Mouse (Mus musculus) macrophage (primary cell): ENCODE data around the gene Smarcd2. TPM values are rescaled to one million over a fixed set of nuclear protein-coding genes. Genes with fewer than 3 reads are reported as not detected.

Source experiments
- H3K27ac ChIP-seq: fragments of 350-480 bp; formaldehyde crosslinking; 2 replicates; pipeline ENCODE4 v1.9.0; 2021
- H3K36me3 ChIP-seq: fragments of 350-480 bp; formaldehyde crosslinking; 2 replicates; pipeline ENCODE4 v1.9.0; 2021; ENCODE audit errors: inconsistent target
- H3K4me3 ChIP-seq: fragments of 350-480 bp; formaldehyde crosslinking; 2 replicates; pipeline ENCODE4 v1.9.0; 2021; ENCODE audit errors: inconsistent target
- H3K79me2 ChIP-seq: fragments of 350-480 bp; formaldehyde crosslinking; 2 replicates; pipeline ENCODE4 v1.9.0; 2021; ENCODE audit errors: inconsistent target
- WGBS: methylation state at CpG from one replicate; pipeline ENCODE4 v1.1.7; 2026; ENCODE audit warnings: inconsistent platforms; ENCODE audit not compliant: missing documents; 5-methylcytosine and 5-hydroxymethylcytosine counted together
- polyA plus RNA-seq: library from polyadenylated mRNA; stranded (reverse); fragments of 250-400 nt; gene quantifications from 3 replicates; pipeline ENCODE4 v1.2.4, GENCODE M21; 2018; ENCODE audit warnings: inconsistent platforms

Smarcd2 gene
- polyA plus RNA-seq, 1 experiment from 2014 or later: 59.1 TPM

GRCm38 (mm10) chr11:106291861-106292260 is 19.1 kb upstream of the Smarcd2 start:
- no peak overlapping the region for H3K4me3 ChIP-seq
- WGBS: 98% methylated on average over 2 of the region's 2 CpGs

DNA sequence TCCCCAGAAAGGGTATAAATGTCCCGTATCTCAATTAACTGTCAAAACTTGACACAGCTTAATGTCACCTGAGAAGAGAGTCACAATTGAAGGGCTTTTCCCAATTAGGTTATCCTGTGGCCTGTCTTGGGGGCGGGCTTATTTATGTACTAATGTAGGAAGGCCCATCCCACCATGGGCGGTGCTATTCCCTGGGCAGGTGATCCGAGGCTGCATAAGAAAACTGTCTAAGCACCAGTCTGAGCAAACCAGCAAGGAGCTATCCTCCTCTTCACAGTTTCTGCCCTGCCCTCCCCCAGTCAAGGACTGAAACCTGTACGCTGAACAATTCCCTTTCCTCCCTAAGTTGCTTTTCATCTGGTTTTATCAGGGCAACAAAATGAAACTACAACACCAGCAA is 17.6 kb upstream of the Smarcd2 start:
- WGBS: 95% methylated on average over 5 of the region's 5 CpGs
- Histone ChIP-seq H3K79me2 (no peaks in the 10 kb centered on the region), H3K4me3 (no peak overlapping the region), H3K27ac (no peak overlapping the region), H3K36me3 (no peaks in the 10 kb centered on the region)

More at GRCm38 (mm10) chr11:106291861-106292260, 19.1 kb upstream of the Smarcd2 start:
- H3K79me2 ChIP-seq: no peaks in the 10 kb centered on the region
- no peak overlapping the region for H3K27ac ChIP-seq
- H3K36me3 ChIP-seq: no peaks in the 10 kb centered on the region

DNA sequence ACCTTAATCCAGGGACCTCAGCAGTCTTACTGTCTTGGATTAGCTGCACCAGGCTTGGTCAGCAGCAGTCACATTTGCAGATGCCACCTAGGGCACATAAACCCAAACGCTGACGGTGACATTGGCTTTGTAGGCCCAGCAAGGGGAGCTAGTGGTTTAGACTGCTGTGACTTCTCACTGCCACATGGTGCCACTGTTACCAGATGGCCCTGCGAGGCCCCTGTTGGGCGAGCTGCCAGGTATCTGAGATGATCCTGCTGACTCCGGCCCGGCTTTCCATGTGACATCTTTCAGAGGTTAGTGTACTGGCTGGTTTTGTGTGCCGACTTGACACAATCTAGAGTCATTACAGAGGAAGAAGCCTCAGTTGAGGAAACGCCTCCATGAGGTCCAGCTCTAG is 16.6 kb upstream of the Smarcd2 start:
- Histone ChIP-seq H3K79me2 (no peaks in the 10 kb centered on the region), H3K36me3 (no peaks in the 10 kb centered on the region), H3K4me3 (no peak overlapping the region), H3K27ac (no peak overlapping the region)
- WGBS: 79% methylated on average over 8 of the region's 8 CpGs

GRCm38 (mm10) chr11:106286987-106287386 is 14.2 kb upstream of the Smarcd2 start:
- Histone ChIP-seq H3K36me3 (no peaks in the 10 kb centered on the region), H3K27ac (no peak overlapping the region), H3K79me2 (no peaks in the 10 kb centered on the region), H3K4me3 (no peak overlapping the region)
- 87% methylated on average over 11 of the region's 11 CpGs for WGBS

DNA sequence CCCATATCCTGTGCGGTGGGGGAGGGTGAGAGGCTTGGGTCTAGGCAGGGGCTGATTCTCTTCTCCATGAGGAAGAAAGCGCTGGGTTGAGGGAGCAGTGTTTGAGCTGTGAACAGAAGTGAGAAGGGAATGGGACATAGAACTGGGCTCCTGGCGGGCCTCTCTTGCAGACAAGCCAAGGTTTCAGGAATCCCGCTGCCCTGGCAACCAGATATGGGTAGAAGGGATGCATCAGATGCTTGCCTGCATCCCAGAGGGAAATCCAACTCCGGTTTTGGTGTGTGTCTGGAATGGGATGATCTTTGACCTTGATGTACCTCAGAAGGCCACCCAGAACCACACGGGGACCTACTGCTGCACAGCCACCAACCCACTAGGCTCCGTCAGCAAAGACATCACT is 13.4 kb upstream of the Smarcd2 start:
- 92% methylated on average over 6 of the region's 7 CpGs for WGBS
- Histone ChIP-seq H3K36me3 (no peaks in the 10 kb centered on the region), H3K79me2 (no peaks in the 10 kb centered on the region), H3K4me3 (no peak overlapping the region), H3K27ac (no peak overlapping the region)

GRCm38 (mm10) chr11:106284126-106284525 is 11.4 kb upstream of the Smarcd2 start:
- Histone ChIP-seq H3K27ac (no peak overlapping the region), H3K79me2 (no peaks in the 10 kb centered on the region), H3K4me3 (no peak overlapping the region), H3K36me3 (no peaks in the 10 kb centered on the region)
- 92% methylated on average over 8 of the region's 8 CpGs for WGBS

GRCm38 (mm10) chr11:106283371-106283770 is 10.6 kb upstream of the Smarcd2 start:
- no peaks in the 10 kb centered on the region for H3K79me2 ChIP-seq
- no peak overlapping the region for H3K4me3 ChIP-seq
- 99% methylated on average over 4 of the region's 4 CpGs for WGBS
- no peaks in the 10 kb centered on the region for H3K36me3 ChIP-seq
- no peak overlapping the region for H3K27ac ChIP-seq

DNA sequence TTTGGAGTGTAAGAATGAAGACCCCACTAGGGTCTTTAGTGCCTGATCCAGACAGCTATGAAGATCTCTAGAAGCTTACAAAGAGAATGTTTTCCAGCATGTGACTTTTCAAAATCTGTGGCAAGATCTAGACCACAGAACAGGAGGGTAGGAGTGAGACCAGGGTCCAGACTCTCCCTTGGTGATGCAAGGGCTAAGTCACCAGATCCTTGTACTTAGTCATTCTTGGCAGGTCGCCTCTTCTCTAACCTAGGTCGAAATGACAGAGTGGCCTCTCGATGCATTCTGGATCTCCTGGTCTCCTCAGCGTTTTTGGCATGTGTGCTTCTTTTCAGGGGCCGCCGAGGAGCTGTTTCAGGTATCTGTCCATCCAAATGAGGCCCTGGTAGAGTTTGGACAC is 9.7 kb upstream of the Smarcd2 start:
- H3K79me2 ChIP-seq: no peaks in the 10 kb centered on the region
- WGBS: 79% methylated on average over 6 of the region's 6 CpGs
- no peaks in the 10 kb centered on the region for H3K36me3 ChIP-seq
- no peak overlapping the region for H3K27ac ChIP-seq
- H3K4me3 ChIP-seq: no peak overlapping the region

GRCm38 (mm10) chr11:106276454-106276853 is 3.7 kb upstream of the Smarcd2 start, which contains the start of gene Tcam1:
TSS of gene Tcam1 (plus strand) at chr11:106276672.
- Histone ChIP-seq H3K79me2 (peaks cover 8% of the 10 kb centered on the region), H3K4me3 (no peak within 1 kb of the TSS), H3K27ac (no peak within 1 kb of the TSS), H3K36me3 (no peaks in the 10 kb centered on the region)
- 6% methylated on average over 25 of the region's 25 CpGs for WGBS

GRCm38 (mm10) chr11:106274971-106275411 is 2.2 kb upstream of the Smarcd2 start:
- WGBS: 100% methylated on average over 7 of the region's 7 CpGs
- Histone ChIP-seq H3K27ac (no peak overlapping the region), H3K4me3 (no peak overlapping the region), H3K36me3 (no peaks in the 10 kb centered on the region), H3K79me2 (peaks cover 22% of the 10 kb centered on the region)

- Histone ChIP-seq H3K79me2 (peaks cover 28% of the 10 kb centered on the region), H3K27ac (no peak overlapping the region), H3K36me3 (no peaks in the 10 kb centered on the region), H3K4me3 (no peak overlapping the region)
- WGBS: 100% methylated on average over 1 of the region's 1 CpGs
Measured at GRCm38 (mm10) chr11:106274374-106274773, 1.6 kb upstream of the Smarcd2 start.

DNA sequence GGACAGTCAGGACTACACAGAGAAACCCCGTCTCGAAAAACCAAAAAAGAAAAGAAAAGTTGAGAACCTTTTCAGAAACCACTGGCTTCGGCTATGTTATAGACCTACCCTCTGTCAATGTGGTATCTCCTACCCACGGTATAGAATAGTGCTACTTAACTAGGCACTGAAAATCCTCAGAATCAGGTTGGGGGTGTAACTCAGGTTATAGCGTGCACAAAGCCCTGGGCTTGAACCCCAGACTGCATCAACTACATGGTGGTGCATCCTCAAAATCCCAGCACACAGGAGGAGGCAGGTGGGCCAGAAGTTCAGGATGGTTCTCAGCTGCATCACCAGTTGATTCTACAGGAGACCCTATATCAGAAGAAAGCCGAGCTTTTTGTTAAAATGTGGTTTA is 1.0 kb upstream of the Smarcd2 start:
- 87% methylated on average over 6 of the region's 6 CpGs for WGBS

DNA sequence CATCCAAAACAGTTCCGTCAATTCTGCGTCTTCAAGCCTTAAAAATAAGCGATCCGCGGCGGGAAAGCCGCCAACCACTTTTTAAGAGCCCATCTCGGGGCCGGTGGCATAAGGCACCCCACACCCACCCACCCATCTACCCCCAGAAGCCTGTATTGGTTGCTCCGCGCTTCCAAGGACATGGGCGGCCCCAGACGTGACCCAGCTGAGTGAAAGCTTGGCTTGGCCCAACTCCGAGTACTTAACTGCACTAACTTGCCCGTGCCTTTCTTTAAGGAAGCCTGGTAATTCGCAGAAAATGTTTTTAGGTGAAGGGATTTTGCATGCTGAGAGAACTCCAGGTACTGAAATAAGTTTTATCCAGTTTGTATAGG is 526 bp upstream of the Smarcd2 start:
- WGBS: 13% methylated on average over 16 of the region's 16 CpGs
- H3K79me2 ChIP-seq: peaks cover 39% of the 10 kb centered on the region
- peak overlapping the region; percentile 61 for H3K27ac ChIP-seq
- H3K4me3 ChIP-seq: peak overlapping the region; percentile 40
- H3K36me3 ChIP-seq: no peaks in the 10 kb centered on the region

More for the DNA sequence above, 1.0 kb upstream of the Smarcd2 start:
- 0 out of 2 replicates have a peak overlapping the region, but pooled peaks have one; percentile 61 for H3K27ac ChIP-seq
- peak overlapping the region; percentile 40; the same call in 1 of the 2 replicates for H3K4me3 ChIP-seq
- peaks cover 34% of the 10 kb centered on the region for H3K79me2 ChIP-seq
- H3K36me3 ChIP-seq: no peaks in the 10 kb centered on the region

DNA sequence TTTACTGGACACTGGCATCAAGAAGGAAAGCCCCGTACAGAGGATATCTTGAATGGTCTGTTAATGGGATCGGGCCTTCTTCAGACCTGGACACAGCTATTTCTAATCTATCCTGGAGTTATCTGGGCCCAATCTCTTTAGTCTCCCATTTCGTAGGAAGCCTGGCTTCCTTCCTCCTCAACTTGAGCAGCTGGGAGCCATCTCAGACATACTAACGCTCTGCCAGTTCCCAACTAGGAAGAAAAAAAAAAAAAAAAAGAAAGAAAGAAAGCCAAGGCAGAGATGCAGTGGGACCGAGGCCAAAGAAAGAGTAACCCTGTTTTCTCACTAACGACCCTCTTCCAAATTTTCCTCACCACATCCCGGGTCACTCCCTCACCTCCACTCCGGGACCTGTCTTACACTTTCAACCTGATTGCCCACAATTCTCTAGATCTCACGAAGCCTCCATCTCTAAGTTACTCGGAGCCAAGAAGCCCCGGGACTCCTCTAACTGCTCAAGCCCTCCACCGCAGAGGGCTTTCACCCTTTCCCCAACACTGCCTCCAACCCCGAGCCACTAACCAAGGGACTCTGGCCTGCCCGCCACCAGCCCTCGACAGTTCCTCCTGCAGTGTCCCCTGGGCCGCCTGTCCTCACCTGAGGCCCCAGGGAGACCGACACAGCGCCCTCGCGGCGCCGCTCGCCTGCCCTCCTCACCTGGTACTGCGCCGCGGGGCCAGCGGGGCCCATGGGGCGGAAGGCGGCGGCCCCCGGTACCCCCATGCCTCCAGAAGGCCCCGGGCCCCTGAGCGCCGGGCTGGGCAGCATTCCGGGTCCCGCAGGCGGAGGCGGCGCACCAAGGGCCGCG is 753 bp downstream of the Smarcd2 start:
- under 1% methylated on average over 31 of the region's 41 CpGs for WGBS
- Histone ChIP-seq H3K27ac (peak overlapping the region; percentile 58), H3K79me2 (peaks cover 52% of the 10 kb centered on the region), H3K4me3 (peak overlapping the region; percentile 91), H3K36me3 (peaks cover 9% of the 10 kb centered on the region; the same call in 1 of the 2 replicates)

DNA sequence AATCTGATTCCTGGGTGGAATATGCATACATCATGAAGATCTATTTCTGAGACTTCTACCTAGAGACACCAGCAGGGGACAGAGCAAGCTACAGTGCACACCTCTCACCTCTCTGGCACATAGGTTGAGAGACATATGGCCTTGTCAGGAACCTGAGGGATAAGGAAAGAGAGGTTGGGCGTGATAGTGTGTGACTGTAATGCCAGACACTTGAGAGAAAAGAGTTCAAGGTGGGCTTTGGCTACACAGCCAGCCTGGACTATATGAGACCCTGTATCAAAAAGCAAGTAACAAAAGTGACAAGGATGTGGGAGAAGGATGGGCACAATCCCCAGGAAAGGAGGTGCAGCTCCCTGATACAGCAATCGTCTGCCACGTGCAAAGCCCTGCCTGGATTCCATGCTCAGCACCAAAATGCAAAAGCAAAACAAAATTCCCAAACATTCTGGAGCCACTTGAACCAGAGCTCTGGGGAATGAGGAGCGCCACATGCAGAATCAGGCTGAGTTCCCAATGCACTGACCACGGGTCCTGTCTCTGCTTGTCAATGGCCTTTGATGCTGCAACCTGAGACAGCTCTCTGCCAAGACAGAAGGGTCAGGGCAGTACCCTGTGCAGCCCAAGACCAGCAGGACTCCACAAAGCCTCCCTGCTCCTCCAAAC is 1.5 kb downstream of the Smarcd2 start:
- 37% methylated on average over 5 of the region's 5 CpGs for WGBS
- Histone ChIP-seq H3K36me3 (peaks cover 16% of the 10 kb centered on the region; the same call in 1 of the 2 replicates), H3K79me2 (peaks cover 55% of the 10 kb centered on the region), H3K27ac (peak overlapping the region; percentile 58), H3K4me3 (peak overlapping the region; percentile 91)
